Mouse (Mus musculus): ENCODE data around the gene Hint3. TPM values are rescaled to one million over a fixed set of nuclear protein-coding genes. Genes with fewer than 3 reads are reported as not detected.
A peak's percentile ranks its signal among the peaks of the same experiment; 100 is the strongest.

The Hint3 gene
- 25.4 and 26.9 TPM in 2 replicates for polyA plus RNA-seq (2014; fragmentation: Nextera tagmentation; extraction: Ambion mirVana)

- Histone ChIP-seq H3K4me3 (ENCODE audit: low read depth, low read length) (no peak within 1 kb of the TSS), H3K9ac (replicated peaks; ENCODE audit: low read depth, low read length) (no peak within 1 kb of the TSS), H3K4me2 (replicated peaks; ENCODE audit: low read depth, low read length) (no peak within 1 kb of the TSS), H3K36me3 (ENCODE audit: control insufficient read depth, insufficient read depth, low read length) (no peaks in the 10 kb centered on the region), H3K4me1 (ENCODE audit: control insufficient read depth, insufficient read depth, low read length) (no peaks in the 10 kb centered on the region), H3K27ac (ENCODE audit: low read length) (no peak within 1 kb of the TSS), H3K9me3 (ENCODE audit: control insufficient read depth, low read depth, low read length) (no peaks in the 10 kb centered on the region), H3K27me3 (ENCODE audit: control insufficient read depth, insufficient read depth, low read length) (no peaks in the 10 kb centered on the region)
- no peak for ATAC-seq (ENCODE audit: insufficient number of reproducible peaks, insufficient read depth, low FRiP score, low read depth)
- WGBS = 75% methylated on average over 3 of the region's 3 CpGs
Observed at GRCm38 (mm10) chr10:30629513-30629912, at the start of gene Hint3. Hint3 (minus strand) TSS chr10:30629632.

GRCm38 (mm10) chr10:30678051-30678450, 48.6 kb upstream of the Hint3 start:
- Histone ChIP-seq H3K4me3 (ENCODE audit: low read depth, low read length) (no peak overlapping the region), H3K9ac (replicated peaks; ENCODE audit: low read depth, low read length) (no peak overlapping the region), H3K9me3 (ENCODE audit: control insufficient read depth, low read depth, low read length) (no peaks in the 10 kb centered on the region), H3K36me3 (ENCODE audit: control insufficient read depth, insufficient read depth, low read length) (no peaks in the 10 kb centered on the region), H3K4me1 (ENCODE audit: control insufficient read depth, insufficient read depth, low read length) (no peaks in the 10 kb centered on the region), H3K27ac (ENCODE audit: low read length) (no peak overlapping the region), H3K4me2 (replicated peaks; ENCODE audit: low read depth, low read length) (no peak overlapping the region), H3K27me3 (ENCODE audit: control insufficient read depth, insufficient read depth, low read length) (no peaks in the 10 kb centered on the region)
- 60% methylated on average over 2 of the region's 2 CpGs for WGBS
- ATAC-seq (ENCODE audit: insufficient number of reproducible peaks, insufficient read depth, low FRiP score, low read depth) = no peak

GRCm38 (mm10) chr10:30674825-30675224, 45.4 kb upstream of the Hint3 start:
- Histone ChIP-seq H3K9ac (replicated peaks; ENCODE audit: low read depth, low read length) (no peak overlapping the region), H3K4me1 (ENCODE audit: control insufficient read depth, insufficient read depth, low read length) (no peaks in the 10 kb centered on the region), H3K27me3 (ENCODE audit: control insufficient read depth, insufficient read depth, low read length) (no peaks in the 10 kb centered on the region), H3K27ac (ENCODE audit: low read length) (no peak overlapping the region), H3K9me3 (ENCODE audit: control insufficient read depth, low read depth, low read length) (no peaks in the 10 kb centered on the region), H3K36me3 (ENCODE audit: control insufficient read depth, insufficient read depth, low read length) (no peaks in the 10 kb centered on the region), H3K4me2 (replicated peaks; ENCODE audit: low read depth, low read length) (no peak overlapping the region), H3K4me3 (ENCODE audit: low read depth, low read length) (no peak overlapping the region)
- ATAC-seq (ENCODE audit: insufficient number of reproducible peaks, insufficient read depth, low FRiP score, low read depth) = no peak
- WGBS = 89% methylated on average over 3 of the region's 3 CpGs

DNA sequence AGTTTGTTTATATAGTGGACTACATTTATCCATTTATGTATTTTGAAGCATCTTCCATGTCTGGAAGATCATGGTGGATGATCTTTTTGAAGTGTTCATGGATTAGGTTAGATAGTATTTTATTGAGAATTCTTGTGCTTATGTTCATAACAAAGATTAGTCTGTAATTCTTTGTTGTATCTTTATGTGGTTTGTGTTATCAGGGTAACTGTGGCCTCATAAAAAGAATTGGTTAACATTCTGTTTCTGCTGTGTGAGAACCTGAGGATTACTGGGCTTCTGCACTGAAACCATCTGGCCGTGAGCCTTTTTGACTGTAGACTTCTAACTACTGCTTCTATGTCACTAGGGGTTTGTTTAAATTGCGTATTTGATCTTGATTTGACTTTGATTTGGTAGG, 37.1 kb upstream of the Hint3 start:
- H3K36me3 ChIP-seq (ENCODE audit: control insufficient read depth, insufficient read depth, low read length) = no peaks in the 10 kb centered on the region
- ATAC-seq (ENCODE audit: insufficient number of reproducible peaks, insufficient read depth, low FRiP score, low read depth) = no peak
- no peak overlapping the region for H3K9ac ChIP-seq (replicated peaks; ENCODE audit: low read depth, low read length)
- WGBS = 92% methylated on average over 2 of the region's 2 CpGs
- no peak overlapping the region for H3K4me3 ChIP-seq (ENCODE audit: low read depth, low read length)
- no peaks in the 10 kb centered on the region for H3K9me3 ChIP-seq (ENCODE audit: control insufficient read depth, low read depth, low read length)
- H3K4me2 ChIP-seq (replicated peaks; ENCODE audit: low read depth, low read length) = no peak overlapping the region
- H3K27me3 ChIP-seq (ENCODE audit: control insufficient read depth, insufficient read depth, low read length) = no peaks in the 10 kb centered on the region
- no peak overlapping the region for H3K27ac ChIP-seq (ENCODE audit: low read length)
- no peaks in the 10 kb centered on the region for H3K4me1 ChIP-seq (ENCODE audit: control insufficient read depth, insufficient read depth, low read length)

GRCm38 (mm10) chr10:30660564-30661328, 31.3 kb upstream of the Hint3 start:
- no peak overlapping the region for H3K9ac ChIP-seq (replicated peaks; ENCODE audit: low read depth, low read length)
- no peak overlapping the region for H3K4me3 ChIP-seq (ENCODE audit: low read depth, low read length)
- WGBS = 83% methylated on average over 6 of the region's 6 CpGs
- no peak for ATAC-seq (ENCODE audit: insufficient number of reproducible peaks, insufficient read depth, low FRiP score, low read depth)
- H3K27me3 ChIP-seq (ENCODE audit: control insufficient read depth, insufficient read depth, low read length) = no peaks in the 10 kb centered on the region
- peaks cover 2% of the 10 kb centered on the region; the same call in 1 of the 2 replicates for H3K4me1 ChIP-seq (ENCODE audit: control insufficient read depth, insufficient read depth, low read length)
- H3K9me3 ChIP-seq (ENCODE audit: control insufficient read depth, low read depth, low read length) = no peaks in the 10 kb centered on the region
- H3K4me2 ChIP-seq (replicated peaks; ENCODE audit: low read depth, low read length) = no peak overlapping the region
- no peak overlapping the region for H3K27ac ChIP-seq (ENCODE audit: low read length)
- no peaks in the 10 kb centered on the region for H3K36me3 ChIP-seq (ENCODE audit: control insufficient read depth, insufficient read depth, low read length)

DNA sequence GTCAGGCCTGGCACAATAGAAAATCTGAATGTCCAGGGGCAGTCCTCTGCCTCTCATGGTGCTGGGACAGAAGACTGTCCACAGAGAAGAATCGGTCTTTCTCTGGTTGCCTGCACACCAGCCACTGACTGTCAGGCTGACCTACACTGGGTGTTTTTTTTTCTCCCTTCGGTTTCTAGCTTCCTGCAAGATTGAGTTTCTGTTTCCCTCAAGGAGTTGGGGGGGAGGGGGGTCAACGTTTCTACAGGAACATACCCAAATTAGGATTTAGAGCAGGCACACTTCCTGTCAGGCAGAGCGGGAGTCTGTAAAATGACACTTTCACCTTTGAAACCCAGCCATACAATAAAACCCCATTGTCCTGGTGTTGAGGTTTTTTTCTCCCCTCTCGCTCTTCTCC, 26.2 kb upstream of the Hint3 start:
- Histone ChIP-seq H3K36me3 (ENCODE audit: control insufficient read depth, insufficient read depth, low read length) (peaks cover 7% of the 10 kb centered on the region; the same call in 1 of the 2 replicates), H3K4me1 (ENCODE audit: control insufficient read depth, insufficient read depth, low read length) (peaks cover 9% of the 10 kb centered on the region; the same call in 1 of the 2 replicates), H3K4me2 (replicated peaks; ENCODE audit: low read depth, low read length) (peak overlapping the region; percentile 35), H3K9me3 (ENCODE audit: control insufficient read depth, low read depth, low read length) (no peaks in the 10 kb centered on the region), H3K27me3 (ENCODE audit: control insufficient read depth, insufficient read depth, low read length) (no peaks in the 10 kb centered on the region), H3K4me3 (ENCODE audit: low read depth, low read length) (peak overlapping the region; percentile 5; the same call in 1 of the 2 replicates), H3K9ac (replicated peaks; ENCODE audit: low read depth, low read length) (no peak overlapping the region), H3K27ac (ENCODE audit: low read length) (no peak overlapping the region; the same call in 1 of the 2 replicates)
- 0 out of 2 replicates have a peak, but pooled peaks have one; percentile 33 for ATAC-seq (ENCODE audit: insufficient number of reproducible peaks, insufficient read depth, low FRiP score, low read depth)
- WGBS = 16% methylated on average over 5 of the region's 5 CpGs

DNA sequence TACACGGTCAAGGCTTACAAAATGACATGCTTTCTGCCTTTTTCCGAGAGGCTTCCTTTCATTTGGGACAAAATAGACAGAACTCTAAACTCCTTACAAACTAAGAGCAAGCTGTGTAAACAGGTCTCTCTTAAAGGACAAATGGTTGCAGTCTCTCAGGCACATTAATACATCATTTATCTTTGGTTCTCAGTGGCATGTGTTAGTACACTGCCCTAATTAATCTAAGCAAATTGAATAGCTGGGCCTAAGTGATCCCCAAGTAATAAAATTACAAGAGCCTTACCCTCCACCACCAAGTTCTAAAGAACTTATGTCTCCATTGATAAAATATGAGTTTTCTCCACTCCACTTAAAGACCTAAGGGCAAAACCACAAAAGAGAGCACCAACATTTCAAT, 18.2 kb upstream of the Hint3 start:
- Histone ChIP-seq H3K27ac (ENCODE audit: low read length) (no peak overlapping the region), H3K36me3 (ENCODE audit: control insufficient read depth, insufficient read depth, low read length) (0 out of 2 replicates have a peak, but pooled peaks cover 4% of the 10 kb centered on the region), H3K4me3 (ENCODE audit: low read depth, low read length) (no peak overlapping the region), H3K4me2 (replicated peaks; ENCODE audit: low read depth, low read length) (no peak overlapping the region), H3K9me3 (ENCODE audit: control insufficient read depth, low read depth, low read length) (no peaks in the 10 kb centered on the region), H3K9ac (replicated peaks; ENCODE audit: low read depth, low read length) (no peak overlapping the region), H3K4me1 (ENCODE audit: control insufficient read depth, insufficient read depth, low read length) (no peaks in the 10 kb centered on the region), H3K27me3 (ENCODE audit: control insufficient read depth, insufficient read depth, low read length) (no peaks in the 10 kb centered on the region)
- ATAC-seq (ENCODE audit: insufficient number of reproducible peaks, insufficient read depth, low FRiP score, low read depth) = no peak
- WGBS = 15% methylated on average over 2 of the region's 2 CpGs

GRCm38 (mm10) chr10:30638216-30638615, 8.8 kb upstream of the Hint3 start:
- ATAC-seq (ENCODE audit: insufficient number of reproducible peaks, insufficient read depth, low FRiP score, low read depth) = no peak
- Histone ChIP-seq H3K27ac (ENCODE audit: low read length) (no peak overlapping the region), H3K9ac (replicated peaks; ENCODE audit: low read depth, low read length) (no peak overlapping the region), H3K4me2 (replicated peaks; ENCODE audit: low read depth, low read length) (no peak overlapping the region), H3K4me3 (ENCODE audit: low read depth, low read length) (no peak overlapping the region), H3K9me3 (ENCODE audit: control insufficient read depth, low read depth, low read length) (no peaks in the 10 kb centered on the region), H3K27me3 (ENCODE audit: control insufficient read depth, insufficient read depth, low read length) (no peaks in the 10 kb centered on the region), H3K4me1 (ENCODE audit: control insufficient read depth, insufficient read depth, low read length) (no peaks in the 10 kb centered on the region), H3K36me3 (ENCODE audit: control insufficient read depth, insufficient read depth, low read length) (no peaks in the 10 kb centered on the region)
- 70% methylated on average over 3 of the region's 3 CpGs for WGBS
